Mouse (Mus musculus): ENCODE results near the gene Pnp. TPM values are rescaled to one million over a fixed set of nuclear protein-coding genes. Genes with fewer than 3 reads are reported as not detected.
"Not testable (repeated sequence)": the region's sequence is repeated elsewhere in the genome, so short reads cannot be mapped to it uniquely, and the experiment has no call there.

Gene Pnp
- total RNA-seq, 4 experiments from 2014 or later: 2.2 to 4.4 (median 3.2) TPM

GRCm38 (mm10) chr14:50929951-50930350, 931 bp upstream of the Pnp start:
- no peak for DNase-seq (ENCODE audit: low spot score in 2 of 2)

GRCm38 (mm10) chr14:50930377-50930753, 517 bp upstream of the Pnp start:
- peak in 1 of 2 experiments; percentile 64 for DNase-seq (ENCODE audit: low spot score in 2 of 2)

- no peak for DNase-seq (ENCODE audit: low spot score in 2 of 2)
Observed at GRCm38 (mm10) chr14:50931493-50932020, 675 bp downstream of the Pnp start.

GRCm38 (mm10) chr14:50936649-50937048, 5.8 kb downstream of the Pnp start:
- no peak for DNase-seq (ENCODE audit: low spot score in 2 of 2)

GRCm38 (mm10) chr14:50938119-50938908, 7.4 kb downstream of the Pnp start:
- DNase-seq (ENCODE audit: low spot score in 2 of 2): no peak

- DNase-seq (ENCODE audit: low spot score in 2 of 2): no peak
Observed at GRCm38 (mm10) chr14:50938940-50939339, 8.1 kb downstream of the Pnp start.

- DNase-seq (ENCODE audit: low spot score in 2 of 2): peak; percentile 91 to 92
Observed at GRCm38 (mm10) chr14:50943932-50944667, 13.2 kb downstream of the Pnp start, which contains the start of gene Gm49342. Gene Gm49342 (plus strand): TSS chr14:50944517.

GRCm38 (mm10) chr14:50944668-50945033, 13.8 kb downstream of the Pnp start:
- DNase-seq (ENCODE audit: low spot score in 2 of 2): not testable (repeated sequence)

GRCm38 (mm10) chr14:50945081-50945480, 14.2 kb downstream of the Pnp start:
- DNase-seq (ENCODE audit: low spot score in 2 of 2): not testable (repeated sequence)

- not testable (repeated sequence) for DNase-seq (ENCODE audit: low spot score in 2 of 2)
Observed at GRCm38 (mm10) chr14:50945526-50945925, 14.6 kb downstream of the Pnp start.

- no peak for DNase-seq (ENCODE audit: low spot score in 2 of 2)
Observed at GRCm38 (mm10) chr14:50955487-50955886, 24.6 kb downstream of the Pnp start.

GRCm38 (mm10) chr14:50955942-50956508, 25.1 kb downstream of the Pnp start, which contains the start of gene Pnp2:
Gene Pnp2 (plus strand): TSS chr14:50955992.
- peak; percentile 16 to 33 for DNase-seq (ENCODE audit: low spot score in 2 of 2)

GRCm38 (mm10) chr14:50956724-50957123, 25.8 kb downstream of the Pnp start:
- DNase-seq (ENCODE audit: low spot score in 2 of 2): not testable (repeated sequence)

GRCm38 (mm10) chr14:50957146-50957545, 26.3 kb downstream of the Pnp start:
- not testable (repeated sequence) for DNase-seq (ENCODE audit: low spot score in 2 of 2)

GRCm38 (mm10) chr14:50958289-50958995, 27.6 kb downstream of the Pnp start:
- DNase-seq (ENCODE audit: low spot score in 2 of 2): not testable (repeated sequence)

- DNase-seq (ENCODE audit: low spot score in 2 of 2): no peak
Observed at GRCm38 (mm10) chr14:50968216-50968980, 37.5 kb downstream of the Pnp start.

- DNase-seq (ENCODE audit: low spot score in 2 of 2): no peak
Observed at GRCm38 (mm10) chr14:50969041-50969440, 38.2 kb downstream of the Pnp start.

- no peak for DNase-seq (ENCODE audit: low spot score in 2 of 2)
Observed at GRCm38 (mm10) chr14:50969558-50970544, 39.0 kb downstream of the Pnp start.

GRCm38 (mm10) chr14:50970822-50971221, 39.9 kb downstream of the Pnp start:
- DNase-seq (ENCODE audit: low spot score in 2 of 2): no peak
